Mouse (Mus musculus): ENCODE results near the gene Rnf157. TPM values are rescaled to one million over a fixed set of nuclear protein-coding genes. Genes with fewer than 3 reads are reported as not detected.
A peak's percentile ranks its signal among the peaks of the same experiment; 100 is the strongest.

The Rnf157 gene
- total and polyA plus RNA-seq, 3 experiments = 8.7 to 39.3 (median 10.9) TPM

- TF ChIP-seq IRF4 (IDR thresholded peaks at IDR 0.05; ENCODE audit: low read depth, low read length) (0 out of 2 replicates have a peak, but pooled peaks have one; percentile 12), POLR2AphosphoS2 (IDR thresholded peaks at IDR 0.05; ENCODE audit: low read depth, low read length) (peak; percentile 64), ELF1 (IDR thresholded peaks at IDR 0.05; ENCODE audit: low read depth, low read length) (peak; percentile 12; the same call in 1 of the 2 replicates), MAFK (IDR thresholded peaks at IDR 0.05; ENCODE audit: insufficient replicate concordance, low read length) (no peak), PAX5 (IDR thresholded peaks at IDR 0.05; ENCODE audit: low read length) (no peak), GABPA (IDR thresholded peaks at IDR 0.05; ENCODE audit: insufficient replicate concordance, low read depth, low read length) (no peak), TCF12 (IDR thresholded peaks at IDR 0.05; ENCODE audit: low read depth, low read length) (no peak), CHD2 (IDR thresholded peaks at IDR 0.05; ENCODE audit: low read length) (peak; percentile 52), JUN (IDR thresholded peaks at IDR 0.05; ENCODE audit: insufficient read depth, low read depth, low read length) (no peak), MAZ (IDR thresholded peaks at IDR 0.05; ENCODE audit: low read depth, low read length) (no peak), USF1 (IDR thresholded peaks at IDR 0.05; ENCODE audit: low read depth, low read length) (no peak), EP300 (IDR thresholded peaks at IDR 0.05; ENCODE audit: low read length) (no peak), MYC (IDR thresholded peaks at IDR 0.05; ENCODE audit: low read depth, low read length) (no peak), JUND (conservative IDR thresholded peaks at IDR 0.05; ENCODE audit: low read depth, low read length) (no peak), KAT2A (IDR thresholded peaks at IDR 0.05; ENCODE audit: insufficient replicate concordance, low read length) (no peak), MEF2A (IDR thresholded peaks at IDR 0.05; ENCODE audit: borderline replicate concordance, low read depth, low read length) (no peak)
These were observed 29.5 kb upstream of the Rnf157 start (continued) for GRCm38 (mm10) chr11:116442129-116442866.

- in situ Hi-C loops (cut with MboI; ENCODE audit: low pct_ligation_motif_present, low pct_unique_long_range_greater_than_20kb, low sequenced_read_pairs) (loop anchor here (5.0 kb wide), 1 partner anchor 38 kb away; no protein-coding TSS in a partner anchor), dilution Hi-C loops (cut with MboI; ENCODE audit: extremely low pct_ligation_motif_present, extremely low pct_unique_long_range_greater_than_20kb, low sequenced_read_pairs) (no loop called here)
- Histone ChIP-seq H3K4me1 (ENCODE audit: control insufficient read depth in 1 of 2, insufficient read depth in 2 of 2) (peaks cover 55 to 87% of the 10 kb centered on the region in 2 experiments), H3K4me2 (ENCODE audit: insufficient read depth, low read depth, poor library complexity, severe bottlenecking) (no peak overlapping the region), H3K9me3 (replicated peaks; ENCODE audit: low read length) (no peaks in the 10 kb centered on the region), H3K27me3 (replicated peaks) (no peaks in the 10 kb centered on the region), H3K79me2 (replicated peaks; ENCODE audit: control insufficient read depth, extremely low read depth, insufficient read depth, poor library complexity, severe bottlenecking) (peaks cover 23% of the 10 kb centered on the region), H3K4me3 (replicated peaks in 1 of 3; ENCODE audit: low read depth in 2 of 3, low read length in 2 of 3, poor library complexity in 1 of 3) (no peak overlapping the region), H3K27ac (ENCODE audit: insufficient read depth, low read depth) (peak overlapping the region; percentile 95), H3K36me3 (replicated peaks in 1 of 2; ENCODE audit: control insufficient read depth in 1 of 2, insufficient read depth in 1 of 2, low read length in 1 of 2) (peaks cover 19 to 45% of the 10 kb centered on the region in 2 experiments), H3K9ac (ENCODE audit: insufficient read depth, low read depth) (no peak overlapping the region)
- TF ChIP-seq ETS1 (conservative IDR thresholded peaks at IDR 0.05; ENCODE audit: low read depth, low read length) (no peak), ZMIZ1 (IDR thresholded peaks at IDR 0.05; ENCODE audit: low read depth, low read length) (peak; percentile 1; the same call in 1 of the 2 replicates), POLR2A (IDR thresholded peaks at IDR 0.05; ENCODE audit: low read depth, low read length) (peak; percentile 32; the same call in 1 of the 2 replicates), POLR2AphosphoS2 (IDR thresholded peaks at IDR 0.05; ENCODE audit: low read depth, low read length) (peak; percentile 3; the same call in 1 of the 2 replicates), RAD21 (IDR thresholded peaks at IDR 0.05; ENCODE audit: low read depth, low read length) (no peak)
- DNase-seq (ENCODE audit: extremely low read depth) = no peak
These were observed 27.7 kb upstream of the Rnf157 start for GRCm38 (mm10) chr11:116440408-116441068.

Measured in CH12.LX (cell line).